Mouse (Mus musculus) neural tube, embryonic 13.5 days (tissue): Measurements from ENCODE around the gene Rbpms2. TPM values are rescaled to one million over a fixed set of nuclear protein-coding genes. Genes with fewer than 3 reads are reported as not detected.

Experiments used
- ATAC-seq: fragments of 200-750 bp; cut with Nextera tagmentation; 2 replicates; pipeline ENCODE4 v1.8.0; 2017; ENCODE audit warnings: low read depth, mild to moderate bottlenecking, moderate TSS enrichment, moderate library complexity
- H3K27ac ChIP-seq: fragments of 300-500 bp; sonication (generic); replicated peaks from 2 replicates; pipeline ENCODE4 v1.5.1; 2015; ENCODE audit warnings: moderate library complexity, mild to moderate bottlenecking, inconsistent platforms
- H3K27me3 ChIP-seq: fragments of 300-500 bp; sonication (generic); 2 replicates; pipeline ENCODE4 v1.6.1; 2015; ENCODE audit warnings: mild to moderate bottlenecking, inconsistent platforms
- H3K36me3 ChIP-seq: fragments of 300-500 bp; sonication (generic); 2 replicates; pipeline ENCODE4 v1.6.1; 2015; ENCODE audit warnings: mild to moderate bottlenecking, inconsistent platforms
- H3K4me1 ChIP-seq: fragments of 300-500 bp; sonication (generic); replicated peaks from 2 replicates; pipeline ENCODE4 v1.6.1; 2015; ENCODE audit warnings: inconsistent platforms
- H3K4me2 ChIP-seq: fragments of 300-500 bp; sonication (generic); 2 replicates; pipeline ENCODE4 v1.6.1; 2015; ENCODE audit warnings: inconsistent platforms, mild to moderate bottlenecking, moderate library complexity
- H3K4me3 ChIP-seq: fragments of 300-500 bp; sonication (generic); 2 replicates; pipeline ENCODE4 v1.5.1; 2015; ENCODE audit warnings: mild to moderate bottlenecking, inconsistent platforms
- H3K9ac ChIP-seq: fragments of 300-500 bp; sonication (generic); 2 replicates; pipeline ENCODE4 v1.6.1; 2015; ENCODE audit warnings: moderate library complexity, mild to moderate bottlenecking, inconsistent platforms
- H3K9me3 ChIP-seq: fragments of 300-500 bp; sonication (generic); 2 replicates; pipeline ENCODE4 v1.6.1; 2016; ENCODE audit warnings: inconsistent platforms
- WGBS: fragments of 180-500 bp; shearing (Covaris S2); methylation state at CpG from one replicate; pipeline ENCODE4 v1.1.7; 2015; 5-methylcytosine and 5-hydroxymethylcytosine counted together
- polyA plus RNA-seq: library from polyadenylated mRNA; unstranded; fragments of >200 nt; fragmentation: Nextera tagmentation; extraction: Ambion mirVana; gene quantifications from 2 replicates; pipeline ENCODE4 v1.2.1, GENCODE M21; 2015

Rbpms2 gene
- polyA plus RNA-seq, 1 experiment from 2014 or later, result 6.2 TPM

GRCm38 (mm10) chr9:65624266-65624665, 5.2 kb upstream of the Rbpms2 start:
- Histone ChIP-seq H3K9ac (no peak overlapping the region), H3K27me3 (peaks cover 32% of the 10 kb centered on the region), H3K36me3 (no peaks in the 10 kb centered on the region), H3K4me1 (peaks cover 6% of the 10 kb centered on the region), H3K4me2 (no peak overlapping the region), H3K4me3 (no peak overlapping the region), H3K27ac (no peak overlapping the region), H3K9me3 (no peaks in the 10 kb centered on the region)
- 82% methylated on average over 2 of the region's 2 CpGs for WGBS
- ATAC-seq, result no peak

- Histone ChIP-seq H3K4me1 (peaks cover 23% of the 10 kb centered on the region), H3K27me3 (peaks cover 69% of the 10 kb centered on the region), H3K36me3 (no peaks in the 10 kb centered on the region), H3K4me3 (peak overlapping the region; percentile 59), H3K4me2 (peak overlapping the region; percentile 90), H3K9me3 (no peaks in the 10 kb centered on the region), H3K9ac (peak overlapping the region; percentile 65), H3K27ac (no peak overlapping the region)
- WGBS, result under 1% methylated on average over 43 of the region's 83 CpGs
- peak; percentile 82 for ATAC-seq
Observed at GRCm38 (mm10) chr9:65629767-65630630, 551 bp downstream of the Rbpms2 start.

GRCm38 (mm10) chr9:65630631-65631353, 1.3 kb downstream of the Rbpms2 start:
- WGBS, result under 1% methylated on average over 62 of the region's 78 CpGs
- H3K4me2 ChIP-seq, result peak overlapping the region; percentile 90
- H3K36me3 ChIP-seq, result no peaks in the 10 kb centered on the region
- H3K9ac ChIP-seq, result peak overlapping the region; percentile 65
- no peak overlapping the region for H3K27ac ChIP-seq
- H3K9me3 ChIP-seq, result no peaks in the 10 kb centered on the region
- peaks cover 23% of the 10 kb centered on the region for H3K4me1 ChIP-seq
- peaks cover 69% of the 10 kb centered on the region for H3K27me3 ChIP-seq
- H3K4me3 ChIP-seq, result peak overlapping the region; percentile 59
- peak; percentile 81 for ATAC-seq

DNA sequence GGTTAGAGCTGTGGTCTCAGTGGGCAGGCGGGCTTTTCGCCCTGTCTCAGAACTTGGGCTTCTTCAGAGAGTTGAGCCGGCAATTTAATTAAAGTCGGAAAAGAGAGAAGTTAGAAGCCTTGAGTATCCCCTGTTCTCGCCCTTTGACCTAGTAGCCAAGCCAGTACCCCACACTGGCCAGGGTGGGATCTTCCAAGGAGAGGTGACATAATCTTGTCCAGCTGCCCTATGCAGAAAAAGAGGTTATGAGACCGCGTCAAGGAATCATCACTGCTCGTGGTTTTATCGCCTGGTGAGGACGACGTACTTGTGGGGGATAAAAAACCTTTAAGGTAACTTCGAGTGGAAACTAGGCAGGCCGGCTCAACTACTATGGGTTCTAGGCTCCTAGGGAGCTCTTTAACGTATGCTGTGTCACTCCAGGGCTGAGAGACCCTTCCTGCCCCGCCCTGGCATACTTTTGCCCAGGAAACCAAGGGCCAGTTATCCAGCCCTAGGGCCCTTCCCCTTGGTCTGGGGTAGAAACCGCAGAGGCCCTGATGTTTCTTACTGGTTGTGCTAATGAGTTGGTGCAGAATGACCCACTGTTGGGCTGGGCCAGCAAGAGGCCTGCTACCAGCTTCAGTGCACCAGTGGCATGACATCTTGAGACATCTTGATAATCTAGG, 2.0 kb downstream of the Rbpms2 start:
- Histone ChIP-seq H3K27ac (no peak overlapping the region), H3K4me2 (peak overlapping the region; percentile 90), H3K9me3 (no peaks in the 10 kb centered on the region), H3K4me3 (peak overlapping the region; percentile 59), H3K36me3 (no peaks in the 10 kb centered on the region), H3K27me3 (peaks cover 62% of the 10 kb centered on the region), H3K4me1 (peaks cover 23% of the 10 kb centered on the region), H3K9ac (peak overlapping the region; percentile 65; the same call in 1 of the 2 replicates)
- ATAC-seq, result no peak
- WGBS, result 20% methylated on average over 16 of the region's 16 CpGs

GRCm38 (mm10) chr9:65635766-65636165, 6.3 kb downstream of the Rbpms2 start:
- peaks cover 25% of the 10 kb centered on the region for H3K27me3 ChIP-seq
- WGBS, result 69% methylated on average over 1 of the region's 1 CpGs
- H3K4me1 ChIP-seq, result peaks cover 8% of the 10 kb centered on the region
- H3K4me3 ChIP-seq, result no peak overlapping the region
- H3K9me3 ChIP-seq, result no peaks in the 10 kb centered on the region
- H3K4me2 ChIP-seq, result no peak overlapping the region
- ATAC-seq, result no peak
- no peaks in the 10 kb centered on the region for H3K36me3 ChIP-seq
- H3K9ac ChIP-seq, result no peak overlapping the region
- no peak overlapping the region for H3K27ac ChIP-seq

GRCm38 (mm10) chr9:65636926-65637325, 7.5 kb downstream of the Rbpms2 start:
- ATAC-seq, result no peak
- Histone ChIP-seq H3K27ac (no peak overlapping the region), H3K36me3 (no peaks in the 10 kb centered on the region), H3K4me3 (no peak overlapping the region), H3K9ac (no peak overlapping the region), H3K9me3 (no peaks in the 10 kb centered on the region), H3K4me2 (no peak overlapping the region), H3K4me1 (peaks cover 14% of the 10 kb centered on the region), H3K27me3 (peaks cover 14% of the 10 kb centered on the region)
- WGBS, result 87% methylated on average over 4 of the region's 4 CpGs

- H3K9ac ChIP-seq, result no peak overlapping the region
- WGBS, result 66% methylated on average over 5 of the region's 5 CpGs
- H3K9me3 ChIP-seq, result no peaks in the 10 kb centered on the region
- H3K4me3 ChIP-seq, result no peak overlapping the region
- H3K4me2 ChIP-seq, result no peak overlapping the region
- no peaks in the 10 kb centered on the region for H3K36me3 ChIP-seq
- H3K27me3 ChIP-seq, result no peaks in the 10 kb centered on the region; the same call in 1 of the 2 replicates
- ATAC-seq, result no peak
- peaks cover 14% of the 10 kb centered on the region for H3K4me1 ChIP-seq
- no peak overlapping the region for H3K27ac ChIP-seq
Observed at GRCm38 (mm10) chr9:65639065-65639464, 9.6 kb downstream of the Rbpms2 start.

DNA sequence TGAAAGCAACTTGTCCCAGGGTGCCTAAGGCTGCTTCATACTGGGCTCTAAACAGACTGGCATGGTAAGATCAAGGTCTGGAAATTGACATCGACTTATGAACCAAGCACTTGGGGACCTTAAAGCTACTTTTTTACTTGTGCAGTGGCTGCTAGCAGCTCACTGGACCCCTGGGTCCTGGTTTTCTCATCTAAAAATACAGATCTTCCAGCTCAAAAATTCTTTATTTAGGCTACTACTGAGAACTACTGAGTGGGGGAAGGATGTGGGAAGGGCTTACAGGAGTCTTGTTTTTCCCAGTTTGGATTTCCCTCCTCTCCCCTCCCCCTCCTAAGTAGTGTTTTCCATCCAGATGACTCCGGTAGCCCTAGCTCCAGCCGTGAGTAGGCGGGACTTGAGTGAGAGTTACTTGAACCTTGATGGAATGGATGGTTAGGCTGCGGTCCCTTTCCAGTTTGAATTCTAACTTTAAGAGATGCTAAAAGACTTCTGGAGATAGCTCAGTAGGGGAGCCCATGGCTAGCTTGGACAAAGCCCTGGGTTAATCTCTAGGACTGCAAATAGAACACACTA, 11.5 kb downstream of the Rbpms2 start:
- Histone ChIP-seq H3K4me3 (no peak overlapping the region), H3K36me3 (no peaks in the 10 kb centered on the region), H3K27me3 (no peaks in the 10 kb centered on the region; the same call in 1 of the 2 replicates), H3K9ac (no peak overlapping the region), H3K27ac (no peak overlapping the region), H3K4me2 (peak overlapping the region; percentile 31), H3K9me3 (no peaks in the 10 kb centered on the region), H3K4me1 (peaks cover 14% of the 10 kb centered on the region)
- ATAC-seq, result no peak
- 5% methylated on average over 5 of the region's 5 CpGs for WGBS

DNA sequence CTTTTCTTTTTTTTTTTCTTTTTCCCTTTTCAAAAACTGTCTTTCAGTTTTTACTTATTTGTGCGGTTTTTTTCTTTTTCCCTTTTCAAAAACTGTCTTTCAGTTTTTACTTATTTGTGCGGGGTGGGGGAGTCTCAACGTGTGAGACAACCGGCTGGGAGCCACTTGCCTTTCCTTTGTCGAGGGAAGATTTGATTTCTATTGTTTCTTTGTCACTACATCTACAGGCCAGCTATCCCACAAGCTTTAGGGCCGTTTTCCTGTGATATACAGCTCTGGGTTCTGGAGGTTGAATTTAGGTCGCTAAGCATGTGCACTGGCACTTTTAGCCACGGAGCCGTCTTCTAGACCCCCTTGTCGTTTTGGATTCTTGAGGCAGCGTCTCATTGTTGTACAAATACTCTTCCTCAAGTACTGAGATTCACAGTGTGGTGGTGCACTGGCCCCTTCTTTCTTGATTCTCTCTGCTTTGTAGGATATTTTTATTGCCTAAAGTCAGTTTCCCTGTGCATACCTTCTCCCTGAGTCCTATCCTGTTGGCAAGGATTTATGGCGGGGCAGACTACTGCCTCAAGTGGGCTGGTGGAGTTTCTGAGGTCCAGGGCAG, 12.1 kb downstream of the Rbpms2 start:
- H3K9ac ChIP-seq, result no peak overlapping the region
- peak overlapping the region; percentile 31 for H3K4me2 ChIP-seq
- no peak for ATAC-seq
- peaks cover 14% of the 10 kb centered on the region for H3K4me1 ChIP-seq
- no peaks in the 10 kb centered on the region for H3K9me3 ChIP-seq
- H3K27ac ChIP-seq, result no peak overlapping the region
- 5% methylated on average over 12 of the region's 12 CpGs for WGBS
- H3K36me3 ChIP-seq, result no peaks in the 10 kb centered on the region
- no peak overlapping the region for H3K4me3 ChIP-seq
- H3K27me3 ChIP-seq, result no peaks in the 10 kb centered on the region; the same call in 1 of the 2 replicates

DNA sequence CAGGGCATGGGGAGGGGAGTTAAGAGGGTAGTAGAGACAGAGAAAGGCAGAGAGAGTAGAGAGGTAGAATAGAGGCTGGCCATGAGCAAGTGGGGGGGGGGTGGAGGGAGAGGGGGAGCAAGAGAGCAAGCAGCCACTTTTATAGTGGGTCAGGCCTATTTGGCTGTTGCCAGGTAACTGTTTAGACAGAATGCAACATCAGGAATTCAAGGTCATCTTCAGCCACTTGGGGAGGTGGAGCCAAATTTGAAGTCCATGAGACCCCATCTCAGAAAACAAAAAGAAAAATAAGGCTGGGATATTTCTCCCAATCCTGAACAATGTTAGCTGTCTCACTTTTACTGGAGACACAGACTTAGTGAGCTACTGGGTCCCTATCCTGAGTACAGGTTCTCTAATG, 13.1 kb downstream of the Rbpms2 start:
- H3K9me3 ChIP-seq, result no peaks in the 10 kb centered on the region
- no peak overlapping the region for H3K9ac ChIP-seq
- H3K27me3 ChIP-seq, result no peaks in the 10 kb centered on the region; the same call in 1 of the 2 replicates
- no peak for ATAC-seq
- no peak overlapping the region for H3K4me2 ChIP-seq
- H3K4me3 ChIP-seq, result no peak overlapping the region
- H3K27ac ChIP-seq, result no peak overlapping the region
- H3K4me1 ChIP-seq, result peaks cover 14% of the 10 kb centered on the region
- H3K36me3 ChIP-seq, result no peaks in the 10 kb centered on the region

- Histone ChIP-seq H3K4me2 (no peak overlapping the region), H3K4me1 (peaks cover 14% of the 10 kb centered on the region), H3K9me3 (no peaks in the 10 kb centered on the region), H3K4me3 (no peak overlapping the region), H3K9ac (no peak overlapping the region), H3K36me3 (no peaks in the 10 kb centered on the region), H3K27me3 (no peaks in the 10 kb centered on the region; the same call in 1 of the 2 replicates), H3K27ac (no peak overlapping the region)
- WGBS, result 88% methylated on average over 4 of the region's 4 CpGs
- no peak for ATAC-seq
Observed at GRCm38 (mm10) chr9:65644960-65645359, 15.5 kb downstream of the Rbpms2 start.
